Mouse (Mus musculus): ENCODE measurements around the gene Rnf181. TPM values are rescaled to one million over a fixed set of nuclear protein-coding genes. Genes with fewer than 3 reads are reported as not detected.

Rnf181 gene
- 93.4 and 95.6 TPM in 2 replicates for polyA plus RNA-seq (2015; fragmentation: Nextera tagmentation; extraction: Ambion mirVana)

GRCm38 (mm10) chr6:72366844-72367443 is at the start of gene Rnf181:
TSS of gene Rnf181 (minus strand) at chr6:72366956.

GRCm38 (mm10) chr6:72414076-72414756 is 47.5 kb upstream of the Rnf181 start, which contains the start of gene Ggcx:
TSS of gene Ggcx (plus strand) at chr6:72414308.

GRCm38 (mm10) chr6:72389941-72390771 is 23.4 kb upstream of the Rnf181 start, which contains the start of gene Vamp8:
TSS of gene Vamp8 (minus strand) at chr6:72390703.

GRCm38 (mm10) chr6:72380131-72380770 is 13.5 kb upstream of the Rnf181 start, which contains the start of gene Vamp5:
TSS of gene Vamp5 (minus strand) at chr6:72380468.

GRCm38 (mm10) chr6:72355066-72355911 is 11.5 kb downstream of the Rnf181 start, which contains the start of gene Tmem150a:
TSS of gene Tmem150a (plus strand) at chr6:72355447.

GRCm38 (mm10) chr6:72347166-72347941 is 19.4 kb downstream of the Rnf181 start, which contains the start of gene 0610030E20Rik:
TSS of gene 0610030E20Rik (plus strand) at chr6:72347317.

GRCm38 (mm10) chr6:72345074-72345567 is 21.6 kb downstream of the Rnf181 start, which contains the start of gene Usp39:
TSS of gene Usp39 (minus strand) at chr6:72345184.

Other genes with a start within 250 kb of the Rnf181 start
- gene Atoh8, start 131.4 kb downstream of the Rnf181 start, polyA plus RNA-seq (2015; fragmentation: Nextera tagmentation; extraction: Ambion mirVana): 12.0 and 14.6 TPM in 2 replicates
- gene Sftpb, start 62.3 kb downstream of the Rnf181 start, polyA plus RNA-seq (2015; fragmentation: Nextera tagmentation; extraction: Ambion mirVana): not detected in 2 replicates
- gene Usp39, start 21.8 kb downstream of the Rnf181 start, polyA plus RNA-seq (2015; fragmentation: Nextera tagmentation; extraction: Ambion mirVana): 18.8 and 21.3 TPM in 2 replicates
- gene 0610030E20Rik, start 19.6 kb downstream of the Rnf181 start, polyA plus RNA-seq (2015; fragmentation: Nextera tagmentation; extraction: Ambion mirVana): 16.3 and 18.0 TPM in 2 replicates
- 9.7 and 11.4 TPM in 2 replicates for gene Tmem150a, start 11.5 kb downstream of the Rnf181 start, polyA plus RNA-seq (2015; fragmentation: Nextera tagmentation; extraction: Ambion mirVana)
- 36.2 and 36.3 TPM in 2 replicates for gene Vamp5, start 13.5 kb upstream of the Rnf181 start, polyA plus RNA-seq (2015; fragmentation: Nextera tagmentation; extraction: Ambion mirVana)
- 185 and 223 TPM in 2 replicates for gene Vamp8, start 23.7 kb upstream of the Rnf181 start, polyA plus RNA-seq (2015; fragmentation: Nextera tagmentation; extraction: Ambion mirVana)
- 17.0 and 22.0 TPM in 2 replicates for gene Ggcx, start 47.4 kb upstream of the Rnf181 start, polyA plus RNA-seq (2015; fragmentation: Nextera tagmentation; extraction: Ambion mirVana)
- 183 and 218 TPM in 2 replicates for gene Mat2a, start 72.6 kb upstream of the Rnf181 start, polyA plus RNA-seq (2015; fragmentation: Nextera tagmentation; extraction: Ambion mirVana)
- gene Sh2d6, start 154.8 kb upstream of the Rnf181 start, polyA plus RNA-seq (2015; fragmentation: Nextera tagmentation; extraction: Ambion mirVana): 0.37 TPM in 2 replicates
- gene Capg, start 177.4 kb upstream of the Rnf181 start, polyA plus RNA-seq (2015; fragmentation: Nextera tagmentation; extraction: Ambion mirVana): 172 and 260 TPM in 2 replicates
- 8.4 TPM in 2 replicates for gene Elmod3, start 231.5 kb upstream of the Rnf181 start, polyA plus RNA-seq (2015; fragmentation: Nextera tagmentation; extraction: Ambion mirVana)
- 16.5 and 19.6 TPM in 2 replicates for gene Retsat, start 231.5 kb upstream of the Rnf181 start, polyA plus RNA-seq (2015; fragmentation: Nextera tagmentation; extraction: Ambion mirVana)

Measured in urinary bladder, postnatal 0 days (tissue).